Mouse (Mus musculus): ENCODE results near the gene Prdm15.

Gene Prdm15

GRCm38 (mm10) chr16:97751884-97752283 is 99.8 kb downstream of the Prdm15 start:
- peak; percentile 17 for DNase-seq (ENCODE audit: low spot score)

- DNase-seq (ENCODE audit: low spot score), result no peak
Observed at GRCm38 (mm10) chr16:97748421-97748820, 103.2 kb downstream of the Prdm15 start.
